Mouse (Mus musculus) hindbrain, embryonic 15.5 days (tissue): ENCODE results near the gene Kcnma1. TPM values are rescaled to one million over a fixed set of nuclear protein-coding genes. Genes with fewer than 3 reads are reported as not detected.

Experiments used
- ATAC-seq: fragments of 200-750 bp; cut with Nextera tagmentation; 2 replicates; pipeline ENCODE4 v1.8.0; 2017; ENCODE audit warnings: low read depth, moderate number of reproducible peaks, moderate TSS enrichment; ENCODE audit not compliant: low FRiP score
- H3K27ac ChIP-seq: fragments of 300-500 bp; sonication (generic); replicated peaks from 2 replicates; pipeline ENCODE4 v1.5.1; 2015; ENCODE audit warnings: mild to moderate bottlenecking, inconsistent platforms
- H3K27me3 ChIP-seq: fragments of 300-500 bp; sonication (generic); 2 replicates; pipeline ENCODE4 v1.6.1; 2015; ENCODE audit warnings: control low read depth, inconsistent platforms
- H3K36me3 ChIP-seq: fragments of 300-500 bp; sonication (generic); 2 replicates; pipeline ENCODE4 v1.6.1; 2015; ENCODE audit warnings: control low read depth, inconsistent platforms
- H3K4me1 ChIP-seq: fragments of 300-500 bp; sonication (generic); replicated peaks from 2 replicates; pipeline ENCODE4 v1.6.1; 2015; ENCODE audit warnings: control low read depth, inconsistent platforms
- H3K4me2 ChIP-seq: fragments of 300-500 bp; sonication (generic); 2 replicates; pipeline ENCODE4 v1.6.1; 2015; ENCODE audit warnings: moderate library complexity, mild to moderate bottlenecking, inconsistent platforms
- H3K4me3 ChIP-seq: fragments of 300-500 bp; sonication (generic); 2 replicates; pipeline ENCODE4 v1.5.1; 2015; ENCODE audit warnings: mild to moderate bottlenecking, inconsistent platforms
- H3K9ac ChIP-seq: fragments of 300-500 bp; sonication (generic); 2 replicates; pipeline ENCODE4 v1.6.1; 2015; ENCODE audit warnings: inconsistent platforms
- H3K9me3 ChIP-seq: fragments of 300-500 bp; sonication (generic); 2 replicates; pipeline ENCODE4 v1.6.1; 2016; ENCODE audit warnings: control low read depth, inconsistent platforms
- WGBS: fragments of 180-500 bp; shearing (Covaris S2); methylation state at CpG from one replicate; pipeline ENCODE4 v1.1.7; 2015; 5-methylcytosine and 5-hydroxymethylcytosine counted together
- polyA plus RNA-seq: library from polyadenylated mRNA; unstranded; fragments of >200 nt; fragmentation: Nextera tagmentation; extraction: Ambion mirVana; gene quantifications from 2 replicates; pipeline ENCODE4 v1.2.1, GENCODE M21; 2015

The Kcnma1 gene
- polyA plus RNA-seq, 1 experiment from 2014 or later: 16.6 TPM

DNA sequence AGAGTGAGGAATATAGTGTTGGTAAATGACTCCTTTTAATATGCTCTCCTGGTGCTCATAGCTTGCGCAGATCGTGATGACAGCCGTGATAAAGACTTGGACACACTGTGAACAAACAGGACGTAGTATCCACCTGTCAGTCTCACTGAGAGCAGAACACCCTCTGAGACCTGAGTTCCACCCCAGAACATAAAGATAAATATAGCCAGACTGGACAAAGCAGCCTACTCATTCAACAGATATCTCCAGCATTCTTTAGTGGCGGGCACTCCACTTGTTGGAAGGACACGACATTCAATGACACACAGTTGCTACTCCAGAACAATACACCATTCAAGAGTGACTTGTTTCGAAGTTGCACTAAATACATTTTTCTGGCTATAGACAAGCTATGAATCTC lies 408.6 kb downstream of the Kcnma1 start:
- no peak for ATAC-seq
- Histone ChIP-seq H3K4me2 (no peak overlapping the region), H3K9me3 (no peaks in the 10 kb centered on the region), H3K27ac (no peak overlapping the region), H3K9ac (no peak overlapping the region), H3K27me3 (no peaks in the 10 kb centered on the region), H3K4me1 (peaks cover 4% of the 10 kb centered on the region; the same call in 1 of the 2 replicates), H3K36me3 (no peaks in the 10 kb centered on the region), H3K4me3 (no peak overlapping the region)
- WGBS: 70% methylated on average over 7 of the region's 7 CpGs

- 16% methylated on average over 4 of the region's 4 CpGs for WGBS
- ATAC-seq: no peak
- Histone ChIP-seq H3K4me1 (peaks cover 4% of the 10 kb centered on the region; the same call in 1 of the 2 replicates), H3K9me3 (no peaks in the 10 kb centered on the region), H3K4me2 (no peak overlapping the region), H3K4me3 (no peak overlapping the region), H3K27me3 (no peaks in the 10 kb centered on the region), H3K9ac (no peak overlapping the region), H3K36me3 (no peaks in the 10 kb centered on the region), H3K27ac (peak overlapping the region; percentile 45; the same call in 1 of the 2 replicates)
Observed at GRCm38 (mm10) chr14:23602937-23603336, 411.4 kb downstream of the Kcnma1 start.

- Histone ChIP-seq H3K9ac (no peak overlapping the region), H3K36me3 (no peaks in the 10 kb centered on the region), H3K4me1 (peaks cover 4% of the 10 kb centered on the region; the same call in 1 of the 2 replicates), H3K9me3 (no peaks in the 10 kb centered on the region), H3K27ac (0 out of 2 replicates have a peak overlapping the region, but pooled peaks have one; percentile 45), H3K4me3 (no peak overlapping the region), H3K27me3 (no peaks in the 10 kb centered on the region), H3K4me2 (no peak overlapping the region)
- no peak for ATAC-seq
- WGBS: 73% methylated on average over 2 of the region's 2 CpGs
Observed at GRCm38 (mm10) chr14:23602054-23602453, 412.2 kb downstream of the Kcnma1 start.

DNA sequence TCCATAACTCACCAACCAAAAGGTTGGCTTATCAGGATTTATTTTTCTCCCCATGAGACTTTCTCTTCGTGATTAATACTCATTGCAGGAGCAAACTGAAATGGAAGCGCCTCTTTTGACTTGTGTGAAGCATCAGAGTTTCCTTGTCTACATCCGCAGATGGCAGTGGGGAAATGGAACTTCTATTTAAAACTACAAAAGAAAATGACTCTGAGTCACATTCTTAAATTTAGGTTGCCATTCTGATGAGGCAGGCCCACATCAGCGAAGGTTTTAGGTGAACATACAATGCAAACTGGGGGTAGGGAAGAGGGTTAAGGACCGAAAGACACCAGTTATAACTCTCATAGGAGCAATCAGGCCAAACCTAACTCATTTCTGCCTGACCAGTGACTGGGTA lies 419.7 kb downstream of the Kcnma1 start:
- no peak for ATAC-seq
- H3K27me3 ChIP-seq: no peaks in the 10 kb centered on the region
- no peaks in the 10 kb centered on the region for H3K9me3 ChIP-seq
- no peak overlapping the region for H3K9ac ChIP-seq
- H3K4me3 ChIP-seq: no peak overlapping the region
- no peaks in the 10 kb centered on the region for H3K36me3 ChIP-seq
- H3K4me2 ChIP-seq: no peak overlapping the region
- H3K27ac ChIP-seq: no peak overlapping the region
- WGBS: 86% methylated on average over 5 of the region's 5 CpGs
- H3K4me1 ChIP-seq: no peaks in the 10 kb centered on the region

DNA sequence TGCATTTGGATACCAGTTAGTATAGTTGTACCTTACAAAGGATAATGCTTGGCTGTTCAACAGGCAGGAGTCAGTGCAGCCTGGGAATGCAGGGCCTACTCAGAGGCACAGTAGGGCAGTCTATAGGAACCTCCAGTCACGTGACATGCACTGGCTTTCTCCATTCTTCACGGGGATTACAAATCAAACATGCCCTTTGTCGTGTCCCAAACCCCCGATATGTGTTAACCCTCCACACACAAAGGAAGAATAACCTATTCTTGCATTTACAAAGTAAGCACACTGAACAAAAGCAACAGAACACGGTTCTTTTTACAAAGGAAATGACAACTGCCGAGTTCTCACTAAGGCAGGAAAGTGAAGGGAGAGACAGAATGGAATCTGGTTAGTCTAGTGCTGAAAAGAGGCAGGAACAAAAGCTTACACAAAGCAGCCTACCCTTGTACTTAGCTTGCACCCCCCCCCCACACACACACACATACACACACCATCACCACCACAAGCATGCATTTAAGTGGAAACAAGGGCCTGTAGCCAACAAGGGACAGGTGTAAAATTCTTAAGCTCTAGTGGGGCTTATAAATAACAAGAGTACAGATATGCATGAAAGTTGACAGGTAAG lies 421.4 kb downstream of the Kcnma1 start:
- Histone ChIP-seq H3K36me3 (no peaks in the 10 kb centered on the region), H3K9ac (no peak overlapping the region), H3K4me2 (no peak overlapping the region), H3K4me1 (no peaks in the 10 kb centered on the region), H3K4me3 (no peak overlapping the region), H3K27me3 (no peaks in the 10 kb centered on the region), H3K27ac (no peak overlapping the region), H3K9me3 (no peaks in the 10 kb centered on the region)
- ATAC-seq: no peak
- WGBS: 13% methylated on average over 6 of the region's 6 CpGs

GRCm38 (mm10) chr14:23589744-23590481 lies 424.4 kb downstream of the Kcnma1 start:
- no peaks in the 10 kb centered on the region for H3K4me1 ChIP-seq
- no peak for ATAC-seq
- no peak overlapping the region for H3K4me3 ChIP-seq
- H3K27ac ChIP-seq: no peak overlapping the region
- no peaks in the 10 kb centered on the region for H3K36me3 ChIP-seq
- H3K27me3 ChIP-seq: no peaks in the 10 kb centered on the region
- no peak overlapping the region for H3K4me2 ChIP-seq
- H3K9ac ChIP-seq: no peak overlapping the region
- WGBS: 64% methylated on average over 6 of the region's 7 CpGs
- no peaks in the 10 kb centered on the region for H3K9me3 ChIP-seq

GRCm38 (mm10) chr14:23587451-23587850 lies 426.8 kb downstream of the Kcnma1 start:
- Histone ChIP-seq H3K4me2 (no peak overlapping the region), H3K4me1 (no peaks in the 10 kb centered on the region), H3K36me3 (no peaks in the 10 kb centered on the region), H3K9me3 (no peaks in the 10 kb centered on the region), H3K4me3 (no peak overlapping the region), H3K27me3 (no peaks in the 10 kb centered on the region), H3K27ac (no peak overlapping the region), H3K9ac (no peak overlapping the region)
- ATAC-seq: no peak
- 87% methylated on average over 9 of the region's 9 CpGs for WGBS

GRCm38 (mm10) chr14:23583235-23583634 lies 431.1 kb downstream of the Kcnma1 start:
- Histone ChIP-seq H3K4me1 (no peaks in the 10 kb centered on the region), H3K9ac (no peak overlapping the region), H3K27ac (no peak overlapping the region), H3K9me3 (no peaks in the 10 kb centered on the region), H3K4me2 (no peak overlapping the region), H3K36me3 (no peaks in the 10 kb centered on the region), H3K27me3 (no peaks in the 10 kb centered on the region), H3K4me3 (no peak overlapping the region)
- peak; percentile 56 for ATAC-seq
- WGBS: 26% methylated on average over 2 of the region's 2 CpGs

DNA sequence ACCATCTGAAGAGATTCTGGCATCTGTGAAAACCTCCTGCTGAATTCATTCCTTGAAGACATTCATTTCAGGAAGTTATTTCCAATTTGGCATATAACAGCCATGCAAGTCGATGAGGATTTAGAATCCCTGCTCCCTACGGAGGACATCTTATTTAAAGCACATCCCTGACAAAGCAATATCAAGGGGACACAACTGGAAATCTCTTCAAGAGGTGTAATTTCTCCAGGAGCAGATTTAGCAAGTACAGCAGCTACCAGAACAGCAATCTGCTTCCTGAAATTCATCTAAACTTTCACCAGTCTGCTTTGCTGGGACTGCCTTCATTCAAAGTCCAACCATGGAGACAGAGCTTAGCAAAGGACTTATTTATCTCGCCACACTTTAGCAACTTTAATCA lies 433.0 kb downstream of the Kcnma1 start:
- Histone ChIP-seq H3K4me3 (no peak overlapping the region), H3K9ac (no peak overlapping the region), H3K27me3 (no peaks in the 10 kb centered on the region), H3K4me2 (no peak overlapping the region), H3K27ac (no peak overlapping the region), H3K9me3 (no peaks in the 10 kb centered on the region), H3K36me3 (no peaks in the 10 kb centered on the region), H3K4me1 (no peaks in the 10 kb centered on the region)
- WGBS: 53% methylated on average over 3 of the region's 3 CpGs
- no peak for ATAC-seq

DNA sequence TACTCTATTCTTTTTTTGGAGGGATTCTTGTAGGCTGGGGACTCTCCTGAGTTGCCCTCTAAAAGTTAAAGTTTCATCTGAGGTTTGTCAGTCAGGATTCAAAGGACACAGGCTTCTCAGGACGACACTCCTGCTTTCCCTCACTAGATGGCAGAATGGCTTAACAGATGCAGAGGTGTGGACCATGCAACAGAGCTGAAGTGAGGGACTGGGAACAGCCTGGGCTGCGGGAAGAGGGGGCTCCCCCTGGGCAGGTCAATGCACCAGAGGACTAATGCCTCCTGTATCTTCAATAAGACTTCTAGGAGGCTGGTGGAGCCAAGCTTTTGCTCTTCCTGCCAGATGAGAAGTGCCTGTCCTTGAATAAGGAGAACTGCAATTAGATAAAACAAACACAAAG lies 438.3 kb downstream of the Kcnma1 start:
- H3K4me2 ChIP-seq: no peak overlapping the region
- WGBS: 3% methylated on average over 2 of the region's 2 CpGs
- H3K4me3 ChIP-seq: no peak overlapping the region
- peak; percentile 88 for ATAC-seq
- H3K9ac ChIP-seq: no peak overlapping the region
- H3K27ac ChIP-seq: no peak overlapping the region
- no peaks in the 10 kb centered on the region for H3K36me3 ChIP-seq
- H3K4me1 ChIP-seq: no peaks in the 10 kb centered on the region; the same call in 1 of the 2 replicates
- H3K27me3 ChIP-seq: no peaks in the 10 kb centered on the region
- no peaks in the 10 kb centered on the region for H3K9me3 ChIP-seq

- no peak for ATAC-seq
- Histone ChIP-seq H3K4me3 (no peak overlapping the region), H3K36me3 (no peaks in the 10 kb centered on the region), H3K27ac (no peak overlapping the region), H3K9me3 (no peaks in the 10 kb centered on the region), H3K4me1 (no peaks in the 10 kb centered on the region; the same call in 1 of the 2 replicates), H3K4me2 (no peak overlapping the region), H3K9ac (no peak overlapping the region), H3K27me3 (no peaks in the 10 kb centered on the region)
- WGBS: 82% methylated on average over 4 of the region's 4 CpGs
Observed at GRCm38 (mm10) chr14:23574136-23574535, 440.2 kb downstream of the Kcnma1 start.

DNA sequence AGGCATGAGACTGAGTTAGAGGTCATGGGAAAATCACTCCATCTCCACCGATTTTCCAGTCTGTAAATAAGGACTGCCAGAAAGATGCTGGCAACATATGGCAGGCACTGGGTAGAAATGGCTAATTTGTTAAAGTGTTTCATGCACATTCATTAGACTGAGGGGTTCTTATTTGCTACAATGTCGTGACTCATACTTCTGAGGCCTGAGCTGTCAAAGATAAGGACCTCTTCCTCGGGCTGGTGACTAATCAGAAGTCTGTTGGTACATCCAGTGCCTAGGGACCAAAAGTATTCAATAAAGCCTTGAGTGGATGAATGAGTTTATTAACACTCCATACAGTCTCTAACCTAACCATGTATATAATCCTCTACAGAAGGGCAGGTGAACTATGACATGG lies 440.9 kb downstream of the Kcnma1 start:
- no peaks in the 10 kb centered on the region for H3K36me3 ChIP-seq
- no peak overlapping the region for H3K27ac ChIP-seq
- H3K4me2 ChIP-seq: no peak overlapping the region
- no peaks in the 10 kb centered on the region; the same call in 1 of the 2 replicates for H3K4me1 ChIP-seq
- no peaks in the 10 kb centered on the region for H3K9me3 ChIP-seq
- H3K4me3 ChIP-seq: no peak overlapping the region
- H3K9ac ChIP-seq: no peak overlapping the region
- ATAC-seq: no peak
- WGBS: 50% methylated on average over 3 of the region's 3 CpGs
- H3K27me3 ChIP-seq: no peaks in the 10 kb centered on the region
